Mouse (Mus musculus) megakaryocyte, embryonic 14.5 days (primary cell): Measurements from ENCODE around the gene Fbxw11.

Experiments used
- FLI1 ChIP-seq: IDR thresholded peaks from 2 replicates; pipeline ENCODE4 v1.6.1; 2012; ENCODE audit warnings: low read length, inconsistent platforms, mixed read lengths
- GATA1 ChIP-seq: IDR thresholded peaks from 3 replicates; pipeline ENCODE4 v1.6.1; 2012; ENCODE audit warnings: mixed read lengths, low read length, inconsistent platforms, borderline replicate concordance

DNA sequence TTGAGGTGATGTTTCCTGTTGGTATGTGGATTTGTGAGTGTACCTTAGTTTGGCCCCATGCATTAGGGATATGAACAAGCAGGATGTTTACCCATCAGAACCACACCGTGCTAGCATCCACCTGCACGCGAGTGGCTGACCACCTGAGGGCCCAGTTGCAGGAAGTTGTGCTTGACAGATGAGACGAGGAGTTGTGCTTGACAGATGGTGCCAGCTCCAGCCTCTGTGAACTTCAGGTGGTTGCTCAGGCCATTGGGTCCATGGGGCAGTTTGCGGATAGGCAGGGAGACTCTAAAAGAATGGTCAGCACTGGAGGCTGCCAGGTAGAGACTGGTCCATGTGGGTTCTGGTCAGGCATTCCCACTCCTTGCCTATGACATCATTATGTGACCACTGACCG, 26.4 kb upstream of the Fbxw11 start:
- no peak for TF ChIP-seq FLI1
- no peak for TF ChIP-seq GATA1
